Mouse (Mus musculus) heart, adult 2 months (tissue): ENCODE data around the gene Mapkapk5.

ENCODE experiments used
- CTCF ChIP-seq: fragments of 200-600 bp; IDR thresholded peaks from 2 replicates; pipeline ENCODE4 v1.8.1; 2022; ENCODE audit warnings: antibody characterized with exemption, mild to moderate bottlenecking, moderate library complexity
- EP300 ChIP-seq: fragments of 200-500 bp; IDR thresholded peaks from 2 replicates; pipeline ENCODE4 v1.6.1; 2011; ENCODE audit warnings: low read depth, low read length, control low read depth; ENCODE audit not compliant: insufficient read depth
- POLR2A ChIP-seq: fragments of 200-500 bp; IDR thresholded peaks from 2 replicates; pipeline ENCODE4 v1.6.1; 2011; ENCODE audit warnings: mild to moderate bottlenecking, low read depth, low read length, control low read depth; ENCODE audit not compliant: insufficient read depth

DNA sequence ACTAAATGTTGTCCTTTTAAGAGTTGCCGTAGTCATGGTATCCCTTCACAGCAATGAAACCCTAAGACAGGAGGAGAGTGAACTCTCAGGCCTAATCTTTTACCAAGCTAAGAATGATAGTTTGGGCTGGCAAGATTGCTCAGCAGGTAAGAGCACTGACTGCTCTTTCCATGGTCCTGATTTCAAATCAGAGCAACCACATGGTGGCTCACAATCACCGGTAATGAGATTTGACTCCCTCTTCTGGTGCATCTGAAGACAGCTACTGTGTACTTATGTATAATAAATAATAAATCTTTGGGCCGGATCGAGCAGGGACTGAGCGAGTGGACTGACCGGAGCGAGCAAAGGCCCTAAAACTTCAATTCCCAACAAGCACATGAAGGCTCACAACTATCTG, 4.5 kb downstream of the Mapkapk5 start:
- TF ChIP-seq CTCF: no peak
- TF ChIP-seq POLR2A: no peak
- TF ChIP-seq EP300: no peak
